Mouse (Mus musculus): ENCODE results near the gene Dmc1.

The Dmc1 gene

DNA sequence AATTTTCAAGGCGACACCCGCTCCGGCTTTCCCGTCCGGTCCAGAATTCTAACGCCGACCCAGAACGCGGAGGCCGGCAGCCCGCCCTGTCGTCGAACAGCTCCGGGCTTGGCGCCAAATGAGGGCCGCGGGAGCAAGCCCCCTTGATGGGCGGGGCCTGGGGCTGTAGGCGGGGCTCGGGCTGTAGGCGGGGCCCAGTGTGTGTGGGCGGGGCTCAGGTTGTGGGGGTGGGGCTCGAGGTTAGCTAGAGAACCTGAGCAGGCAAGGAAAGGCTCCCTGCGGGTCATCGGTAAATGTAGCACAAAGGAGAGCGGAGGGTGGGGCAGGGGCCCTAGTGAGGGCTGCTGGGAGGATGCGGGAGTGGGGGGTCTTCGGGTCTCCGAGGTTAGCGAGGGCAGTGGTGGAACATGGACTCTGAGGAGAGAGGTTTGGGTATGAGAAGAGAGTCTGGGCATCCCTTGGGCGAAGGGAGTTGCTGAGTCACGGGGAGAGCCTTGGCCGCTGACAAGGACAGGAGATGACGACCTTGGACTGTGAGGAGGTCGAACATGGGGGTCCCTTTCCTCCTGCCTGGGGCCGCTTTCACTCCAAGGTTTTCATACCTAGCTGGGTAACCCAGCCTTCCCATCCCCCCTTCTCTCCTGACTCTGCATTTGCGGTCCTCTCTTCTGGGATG lies at the start of gene Dmc1:
Gene Dmc1 (minus strand): TSS at position 120 of the 676 bp plus-strand sequence.
- DNase-seq (ENCODE audit: extremely low read depth, insufficient read length, low spot score): no peak

DNA sequence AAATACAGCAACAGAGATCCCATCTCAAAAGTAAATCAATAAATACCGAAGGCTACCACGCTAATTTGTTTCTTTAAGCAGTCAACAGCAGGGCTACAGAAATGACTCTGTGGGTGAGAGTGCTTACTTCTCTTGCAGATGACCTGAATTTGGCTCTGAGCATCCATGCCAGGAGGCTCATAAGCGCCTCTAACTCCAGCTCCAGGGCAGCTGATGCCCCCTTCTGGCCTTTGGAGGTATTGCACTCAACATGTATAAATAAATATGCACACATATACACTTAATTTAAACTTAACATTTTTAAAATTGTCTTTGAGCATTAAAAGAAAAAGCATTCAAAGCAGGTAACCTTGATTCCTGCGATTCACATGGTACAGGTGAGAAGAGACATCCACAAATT lies 46.6 kb upstream of the Dmc1 start:
- no peak for DNase-seq (ENCODE audit: extremely low read depth, insufficient read length, low spot score)

DNA sequence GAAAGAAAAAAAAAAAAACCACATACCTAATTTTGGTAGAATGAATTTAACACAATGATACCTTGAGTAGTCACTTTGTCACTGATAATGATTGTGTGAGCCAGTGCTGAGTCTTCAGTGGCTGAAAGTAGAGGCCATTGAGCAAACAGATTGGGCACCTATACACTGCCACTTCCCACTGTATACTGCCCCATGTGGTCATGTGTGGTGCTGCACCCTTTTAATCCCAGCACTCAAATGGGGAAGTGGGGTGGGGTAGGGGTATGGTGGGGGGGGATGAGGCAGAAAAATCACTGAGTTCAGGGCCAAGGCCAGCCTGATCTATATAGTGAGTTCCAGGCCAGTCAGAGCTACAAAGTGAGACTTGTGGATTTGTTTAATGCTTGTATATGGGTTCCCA lies 45.7 kb upstream of the Dmc1 start:
- DNase-seq (ENCODE audit: extremely low read depth, insufficient read length, low spot score): no peak

DNA sequence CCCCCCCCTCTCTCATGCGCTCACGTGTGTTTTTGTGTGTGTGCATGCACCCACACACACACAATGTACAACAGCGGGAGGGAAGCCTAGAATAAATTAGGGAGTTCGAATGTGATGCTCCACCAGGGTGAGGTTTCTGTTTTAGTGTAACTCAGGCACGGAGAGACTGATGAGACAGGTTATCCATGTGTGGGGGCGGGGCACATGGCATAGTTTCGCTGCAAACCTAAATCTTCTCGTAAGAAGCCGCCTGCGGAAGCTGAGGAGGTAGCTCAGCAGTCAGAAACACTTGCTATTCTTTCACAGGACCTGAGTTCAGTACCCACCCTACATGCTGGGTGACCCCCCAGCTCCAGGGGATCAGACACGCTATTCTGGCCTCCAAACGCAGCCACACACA lies 43.2 kb upstream of the Dmc1 start:
- no peak for DNase-seq (ENCODE audit: extremely low read depth, insufficient read length, low spot score)

DNA sequence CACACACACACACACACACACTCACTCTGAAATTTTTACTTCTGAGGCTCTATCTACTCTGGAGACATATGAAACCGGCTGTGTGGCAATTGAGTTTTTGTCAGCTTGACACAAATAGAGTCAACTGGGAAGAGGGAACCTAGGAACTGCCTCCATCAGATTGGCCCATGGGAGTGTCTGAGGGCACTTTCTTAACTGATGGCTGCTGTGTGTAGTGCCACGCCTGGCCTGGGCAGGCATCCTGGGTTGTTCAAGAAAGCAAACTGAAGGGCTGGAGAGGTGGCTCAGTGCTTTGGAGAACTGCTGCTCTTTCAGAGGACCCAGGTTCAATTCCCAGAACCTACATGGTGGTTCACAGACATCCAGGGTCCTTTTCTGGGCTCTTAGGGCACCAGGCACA lies 40.6 kb upstream of the Dmc1 start:
- no peak for DNase-seq (ENCODE audit: extremely low read depth, insufficient read length, low spot score)

DNA sequence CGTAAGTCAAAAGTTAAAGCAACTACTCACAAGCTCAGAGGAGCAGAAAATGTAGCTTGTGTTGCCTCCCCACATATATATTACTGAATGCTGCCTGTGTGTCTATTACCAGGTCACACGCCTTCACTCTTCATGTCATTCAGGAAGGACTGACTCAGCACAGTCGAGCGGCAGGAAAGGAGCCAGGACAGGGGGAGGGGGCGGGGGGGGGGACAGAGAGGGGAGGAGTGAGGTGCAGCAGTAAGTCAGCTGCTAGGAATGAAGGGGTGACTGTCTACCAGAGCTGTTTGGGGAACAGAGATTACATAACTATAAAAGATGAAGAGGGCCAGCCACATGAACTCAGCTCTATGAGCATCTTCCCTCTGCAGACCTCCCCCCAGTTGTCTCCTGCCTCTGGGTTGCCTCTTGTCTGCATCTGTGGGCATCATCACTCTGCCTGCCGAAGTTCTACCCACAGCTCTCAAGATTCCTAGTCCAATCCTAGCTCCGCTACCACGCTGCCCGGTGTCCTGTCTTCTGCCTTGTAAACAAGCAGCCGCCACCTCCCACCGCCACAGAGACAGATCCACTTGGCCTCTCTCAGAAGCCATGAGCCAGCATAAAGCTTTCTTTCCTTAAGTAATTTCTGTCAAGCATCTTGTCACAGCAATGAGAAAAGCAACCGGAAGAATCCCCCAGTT lies 36.4 kb upstream of the Dmc1 start:
- no peak for DNase-seq (ENCODE audit: extremely low read depth, insufficient read length, low spot score)

DNA sequence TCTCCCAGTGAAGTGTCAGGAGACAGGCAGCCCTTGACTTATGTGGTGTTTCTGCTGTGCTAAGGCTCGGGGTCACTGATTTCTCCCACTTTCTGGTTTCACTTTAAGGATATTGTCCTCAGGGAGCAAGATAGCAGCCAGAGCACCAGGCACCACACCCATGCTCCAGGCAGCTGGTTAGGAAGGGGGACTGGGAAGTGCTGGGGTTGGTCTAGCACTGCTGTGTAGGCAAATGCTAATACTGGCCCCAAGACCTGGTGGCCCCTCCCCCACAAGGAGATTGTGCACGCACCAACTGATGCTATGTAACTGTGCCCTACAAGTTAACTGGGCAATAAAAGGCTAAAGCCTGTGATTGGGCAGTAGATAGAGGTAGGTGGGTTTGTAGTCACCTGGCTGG lies 25.6 kb upstream of the Dmc1 start:
- DNase-seq (ENCODE audit: extremely low read depth, insufficient read length, low spot score): no peak

DNA sequence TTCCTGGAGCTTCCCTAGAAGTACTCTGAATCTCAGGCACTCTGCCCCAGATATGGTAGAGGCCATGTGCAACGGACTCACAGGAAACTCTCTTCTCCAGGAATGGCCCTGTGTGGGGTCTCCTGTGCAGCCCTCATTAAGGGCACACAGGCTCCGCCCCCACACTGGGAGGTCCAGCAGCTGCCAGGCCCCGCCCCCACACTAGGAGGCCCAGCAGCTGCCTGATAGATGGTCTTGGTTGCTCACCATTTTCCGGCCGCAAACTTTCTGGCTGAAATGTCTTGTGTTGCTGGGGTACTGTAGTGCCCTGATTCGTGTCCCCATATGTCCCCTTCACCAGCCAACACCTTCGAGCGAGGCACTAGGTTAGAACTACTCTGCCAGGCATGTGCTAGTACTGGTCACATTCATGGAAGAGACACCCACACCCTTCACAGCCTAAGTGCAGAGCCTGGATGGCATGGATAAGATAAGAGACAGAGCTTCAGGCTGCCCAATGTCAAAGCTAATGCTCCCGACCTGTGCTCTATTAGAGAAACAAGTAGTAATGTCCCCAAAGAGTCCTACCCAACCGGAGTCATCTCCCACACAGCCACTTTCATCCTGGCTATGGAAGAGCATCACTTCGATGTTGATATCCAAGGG lies 15.0 kb upstream of the Dmc1 start:
- DNase-seq (ENCODE audit: extremely low read depth, insufficient read length, low spot score): no peak

DNA sequence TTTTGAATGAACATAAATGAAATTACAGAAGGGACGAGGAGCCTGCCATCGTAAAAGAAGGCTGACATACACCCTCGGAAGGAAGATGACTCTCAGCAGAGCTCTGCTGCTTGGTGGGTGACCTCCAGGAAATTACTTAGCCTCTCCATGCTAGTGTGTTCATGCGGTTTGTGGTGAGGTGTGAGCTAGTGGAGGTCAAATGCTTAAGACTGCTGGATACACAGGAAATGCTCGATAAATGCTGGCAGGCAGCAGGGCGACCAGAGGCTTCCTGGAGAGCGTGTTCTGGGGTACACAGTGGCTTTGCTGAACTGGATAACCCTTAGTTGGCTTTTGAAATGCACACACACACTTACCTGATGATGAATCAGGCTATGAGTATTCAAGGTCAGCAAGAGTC lies 13.5 kb upstream of the Dmc1 start:
- no peak for DNase-seq (ENCODE audit: extremely low read depth, insufficient read length, low spot score)

DNA sequence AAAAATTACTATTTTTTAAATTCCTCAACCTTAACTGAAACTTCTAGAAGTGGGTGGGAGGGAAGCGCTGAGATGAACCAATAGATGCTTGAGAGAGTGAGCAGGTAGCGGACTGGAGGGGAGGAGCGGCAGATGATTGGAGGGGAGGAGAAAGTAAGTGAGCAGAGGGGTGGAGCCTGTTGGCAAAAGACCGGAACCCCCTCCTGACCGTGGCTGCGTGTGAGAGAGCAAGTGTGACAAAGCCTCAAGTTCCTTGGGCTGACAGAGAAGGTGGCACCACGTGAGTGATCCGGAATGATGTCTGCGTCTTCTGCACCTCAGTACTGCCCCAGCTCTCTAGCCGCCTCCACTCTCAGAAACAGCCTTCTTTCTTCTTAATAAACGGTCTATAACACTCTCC lies 12.2 kb upstream of the Dmc1 start:
- DNase-seq (ENCODE audit: extremely low read depth, insufficient read length, low spot score): no peak

DNA sequence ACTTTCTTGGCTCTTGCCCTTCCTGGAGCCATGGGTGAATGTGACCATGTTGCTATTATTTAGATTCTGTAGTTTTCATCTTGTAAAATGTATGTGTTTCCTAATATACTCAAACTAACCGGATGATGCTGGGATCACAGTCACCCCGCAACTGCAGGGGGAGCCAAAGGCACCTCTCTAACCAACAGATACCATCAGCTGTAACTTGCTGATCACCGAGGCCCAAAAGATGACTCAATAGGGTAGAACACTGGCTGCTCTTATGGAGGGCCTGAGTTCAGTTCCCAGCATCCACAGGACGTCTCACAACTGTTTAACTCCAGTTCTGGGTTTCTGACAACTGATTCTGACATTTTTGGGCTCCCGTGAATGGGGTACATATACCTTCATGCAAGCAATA lies 11.8 kb upstream of the Dmc1 start:
- no peak for DNase-seq (ENCODE audit: extremely low read depth, insufficient read length, low spot score)

DNA sequence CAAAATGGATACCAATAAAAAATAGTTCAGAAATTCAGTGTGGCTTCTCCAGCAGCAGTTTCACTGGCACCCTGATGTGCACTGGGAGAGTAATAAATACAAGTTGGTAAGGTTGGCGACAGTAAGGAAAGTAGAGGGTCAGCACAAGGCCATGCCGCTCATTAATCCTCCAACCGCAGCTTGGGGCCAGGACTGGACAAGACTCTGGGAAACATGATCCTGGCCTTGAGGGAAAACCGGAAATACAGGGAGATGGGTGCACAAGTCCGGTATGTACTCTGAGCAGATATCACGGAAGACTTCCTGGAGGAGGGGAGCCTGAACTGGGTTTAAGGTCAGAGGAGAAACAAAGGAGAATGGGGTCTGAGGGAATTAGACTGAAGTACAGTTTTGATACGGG lies 10.6 kb upstream of the Dmc1 start:
- DNase-seq (ENCODE audit: extremely low read depth, insufficient read length, low spot score): no peak

DNA sequence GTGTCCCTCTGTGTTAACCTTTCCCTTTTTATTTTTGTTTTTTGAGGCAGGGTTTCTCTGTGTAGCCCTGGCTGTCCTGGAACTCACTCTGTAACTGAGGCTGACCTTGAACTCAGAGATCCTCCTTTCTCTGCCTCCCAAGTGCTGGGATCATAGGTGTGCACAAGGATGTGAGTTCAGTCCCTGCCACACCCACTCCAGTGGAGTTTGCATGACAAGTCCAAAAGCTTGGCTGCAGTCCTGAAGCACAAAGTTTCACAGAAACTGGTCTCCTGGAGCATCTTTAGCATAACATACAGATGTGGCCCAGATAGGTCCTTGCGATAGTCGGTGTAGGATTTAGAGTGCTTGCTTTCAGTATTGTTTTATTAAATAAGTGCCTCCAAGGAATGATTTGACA lies 4.3 kb upstream of the Dmc1 start:
- no peak for DNase-seq (ENCODE audit: extremely low read depth, insufficient read length, low spot score)

DNA sequence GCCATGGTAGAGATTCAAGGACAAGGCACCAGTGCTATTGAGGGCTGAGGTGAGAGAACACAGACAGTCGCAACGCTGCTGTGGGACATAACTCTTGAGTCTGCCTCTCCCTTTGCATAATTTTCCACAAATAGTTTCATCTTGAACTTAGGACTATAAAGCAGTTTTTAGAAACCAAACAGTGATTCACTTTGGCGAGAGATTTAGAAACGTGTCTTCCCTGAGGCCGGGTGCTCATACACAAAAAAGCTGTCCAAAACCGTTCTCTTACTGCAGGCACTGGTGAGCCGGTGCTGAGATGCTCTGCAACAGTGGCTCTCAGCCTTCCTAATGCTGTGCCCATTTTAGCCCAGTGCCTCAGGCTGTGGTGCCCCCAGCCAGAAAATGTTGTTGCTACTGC lies 3.3 kb upstream of the Dmc1 start:
- DNase-seq (ENCODE audit: extremely low read depth, insufficient read length, low spot score): no peak

DNA sequence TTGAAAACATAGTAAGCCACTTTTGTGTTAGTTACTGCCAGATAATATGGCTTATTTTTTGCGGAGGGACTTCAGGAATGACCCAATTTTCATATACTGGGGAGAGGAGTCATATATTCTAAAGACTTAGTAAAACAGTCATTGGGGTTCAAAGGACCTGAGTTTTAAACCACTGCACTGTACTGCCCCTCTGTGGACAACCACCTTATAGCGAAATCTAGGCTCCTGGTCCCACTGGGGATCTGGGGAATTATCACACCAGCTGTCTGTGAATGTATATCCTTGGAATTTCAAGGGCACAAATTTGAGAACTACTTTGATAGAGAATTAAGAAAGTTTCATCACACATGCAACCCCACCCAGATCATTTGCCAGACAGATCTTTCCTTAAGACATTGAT lies 2.8 kb upstream of the Dmc1 start:
- no peak for DNase-seq (ENCODE audit: extremely low read depth, insufficient read length, low spot score)

DNA sequence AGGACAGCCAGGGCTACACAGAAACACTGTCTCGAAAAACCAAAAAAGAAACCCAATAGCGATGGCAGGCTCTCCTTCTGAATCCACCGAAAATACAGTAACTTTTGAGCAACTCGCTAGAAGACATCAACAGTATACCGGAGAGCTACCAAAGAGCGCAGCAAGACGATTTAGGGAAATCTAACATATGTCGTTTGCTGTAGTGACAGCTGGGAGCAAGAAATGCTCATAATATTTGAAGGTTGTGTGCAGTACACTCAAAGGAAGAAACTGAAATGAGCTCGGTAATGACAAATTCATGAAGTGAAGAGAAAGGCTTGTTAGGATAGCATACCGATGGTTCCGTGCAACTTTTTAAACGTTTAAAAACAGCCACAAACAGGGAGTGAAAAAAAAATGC lies 1.3 kb upstream of the Dmc1 start:
- DNase-seq (ENCODE audit: extremely low read depth, insufficient read length, low spot score): no peak

DNA sequence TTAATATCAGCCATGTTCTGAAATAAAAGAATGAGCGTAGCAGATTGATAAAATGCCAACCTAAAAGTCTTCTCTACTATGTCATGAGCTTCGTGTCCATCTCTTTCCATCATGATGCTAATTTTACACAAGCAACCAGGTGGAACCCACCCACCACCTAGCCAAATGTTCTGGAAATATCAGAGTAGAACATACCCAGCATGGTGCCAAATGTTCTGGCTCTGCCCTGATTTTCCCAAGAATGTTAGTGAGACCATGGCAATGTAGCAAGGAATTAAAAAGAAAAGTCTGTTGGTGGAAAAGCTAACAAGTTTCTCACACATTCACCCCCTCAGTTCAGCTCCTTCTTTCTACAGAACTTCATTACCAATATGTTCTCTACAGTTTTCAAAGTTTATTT lies 4.7 kb downstream of the Dmc1 start:
- no peak for DNase-seq (ENCODE audit: extremely low read depth, insufficient read length, low spot score)

DNA sequence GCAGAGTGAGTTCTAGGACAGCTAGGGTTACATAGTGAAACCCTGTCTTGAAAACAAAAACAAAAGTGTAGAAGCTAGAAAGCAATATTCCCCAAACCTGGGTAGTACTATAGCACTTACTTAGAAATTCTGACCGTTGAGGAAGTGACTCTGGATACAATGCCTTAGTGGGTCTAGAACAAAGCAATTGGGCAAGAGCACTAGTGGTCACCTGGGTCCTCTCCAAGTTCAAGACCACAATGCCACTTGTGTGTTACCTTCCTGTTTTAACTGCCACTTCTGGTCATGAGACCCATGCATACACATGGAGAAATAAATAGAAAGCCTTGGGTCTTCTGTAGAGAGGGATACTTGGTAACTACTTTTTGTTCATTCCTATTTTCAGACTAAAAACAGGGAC lies 6.2 kb downstream of the Dmc1 start:
- DNase-seq (ENCODE audit: extremely low read depth, insufficient read length, low spot score): no peak

DNA sequence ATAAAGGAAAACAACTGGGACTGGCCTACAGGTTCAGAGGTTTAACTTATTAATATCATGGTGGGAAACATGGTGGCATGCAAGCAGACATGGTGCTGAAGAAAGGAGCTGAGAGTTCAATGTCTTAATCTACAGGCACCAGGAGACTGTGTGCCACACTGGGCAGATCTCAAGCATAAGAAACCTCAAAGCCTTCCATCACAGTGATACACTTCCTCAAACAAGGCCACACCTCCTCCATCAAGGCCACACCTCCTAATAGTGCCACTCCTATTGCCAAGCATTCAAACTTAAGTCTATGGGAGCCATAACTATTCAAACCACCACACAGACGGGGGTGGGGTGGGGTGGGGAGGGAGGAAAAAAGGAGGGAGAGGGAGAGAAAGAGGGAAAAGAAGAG lies 23.3 kb downstream of the Dmc1 start:
- DNase-seq (ENCODE audit: extremely low read depth, insufficient read length, low spot score): no peak

DNA sequence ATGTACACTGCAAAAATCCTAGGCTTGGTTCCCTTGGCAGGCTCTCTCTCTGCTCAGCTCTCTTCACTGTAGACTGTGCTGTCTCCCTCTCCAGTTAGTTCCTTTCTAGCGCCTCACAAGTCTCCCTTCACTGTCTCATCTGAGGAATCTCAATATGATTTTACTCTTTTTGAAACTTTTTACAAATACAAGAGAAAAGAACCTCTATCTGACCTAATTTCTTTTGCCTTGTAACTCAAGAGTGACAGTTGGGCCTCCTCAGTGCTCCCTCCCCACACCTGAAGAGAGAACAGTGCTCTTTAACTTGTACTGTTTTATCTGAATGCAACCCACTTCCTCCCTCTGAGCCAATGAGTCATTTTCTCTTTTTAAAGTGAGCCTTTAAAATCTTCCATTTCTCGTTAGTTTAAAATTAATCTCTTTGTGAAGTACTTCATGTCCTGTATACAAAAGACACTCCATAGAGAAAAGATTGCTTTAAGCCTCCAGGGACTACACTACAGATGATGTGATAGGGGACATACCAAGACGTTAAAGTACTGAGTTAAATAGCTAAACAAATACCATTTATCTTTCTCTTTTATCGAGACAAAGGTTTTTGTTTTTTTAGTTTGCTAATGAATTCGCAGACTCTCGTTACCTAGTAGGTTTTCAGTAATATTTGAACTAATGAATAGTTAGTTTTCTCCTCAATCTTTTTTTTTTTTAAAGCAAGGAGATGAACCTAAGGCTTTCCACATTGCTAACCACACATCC lies 27.1 kb downstream of the Dmc1 start:
- DNase-seq (ENCODE audit: extremely low read depth, insufficient read length, low spot score): no peak

DNA sequence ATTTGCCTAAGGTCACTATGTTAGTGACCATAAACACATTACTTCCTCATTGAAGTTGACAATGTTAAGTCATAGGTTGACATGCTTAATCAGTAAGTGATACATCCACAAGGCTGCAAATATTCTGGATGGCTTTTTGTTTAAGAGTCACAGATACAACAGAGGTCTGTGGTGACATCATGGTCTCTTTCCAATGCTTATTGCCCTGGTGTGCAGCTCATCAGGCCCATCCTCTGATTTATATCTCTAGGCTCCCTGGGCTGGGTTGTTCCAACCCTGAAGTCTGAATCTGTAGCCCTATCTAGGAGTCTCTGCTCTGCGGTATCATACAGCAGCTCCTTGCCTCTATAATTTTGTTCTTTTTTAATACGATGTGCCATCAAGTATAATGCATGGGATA lies 28.0 kb downstream of the Dmc1 start:
- no peak for DNase-seq (ENCODE audit: extremely low read depth, insufficient read length, low spot score)

All from 3134 (cell line).